Mouse (Mus musculus): ENCODE data around the gene Qk. TPM values are rescaled to one million over a fixed set of nuclear protein-coding genes. Genes with fewer than 3 reads are reported as not detected.

Gene Qk
- polyA plus RNA-seq, 1 experiment, result 115 TPM

DNA sequence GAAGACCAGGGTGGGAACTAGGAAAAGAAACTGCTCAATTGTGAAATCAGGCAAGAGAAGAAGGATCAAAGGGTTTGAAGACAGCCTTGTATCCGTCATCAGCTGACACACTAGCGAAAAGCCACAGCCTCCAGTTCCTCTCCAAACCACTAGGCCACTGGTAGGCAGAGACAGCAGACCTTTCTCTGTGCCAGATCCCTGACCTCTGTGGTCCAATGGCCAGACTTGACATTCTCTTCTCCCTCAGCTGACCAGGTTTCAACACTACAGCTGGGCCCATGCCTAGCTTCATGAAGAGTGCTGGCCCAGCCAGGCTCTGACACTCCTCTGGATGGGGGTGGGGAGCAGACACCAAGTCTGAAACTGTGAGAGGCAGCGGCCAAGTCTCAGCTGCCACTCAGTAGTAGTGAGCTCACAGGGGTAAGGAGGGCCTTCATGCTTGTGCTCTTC, 7.0 kb upstream of the Qk start:
- Histone ChIP-seq H3K27me3 (replicated peaks; ENCODE audit: control insufficient read depth, insufficient read depth, low read length) (no peaks in the 10 kb centered on the region), H3K4me3 (ENCODE audit: insufficient read depth, low read depth, low read length) (no peak overlapping the region), H3K27ac (ENCODE audit: insufficient read depth, low read depth, low read length) (no peak overlapping the region), H3K36me3 (ENCODE audit: control insufficient read depth, insufficient read depth, low read length) (no peaks in the 10 kb centered on the region), H3K4me1 (ENCODE audit: control insufficient read depth, insufficient read depth, low read length) (peaks cover 4% of the 10 kb centered on the region)
- TF ChIP-seq CTCF (conservative IDR thresholded peaks at IDR 0.05; ENCODE audit: insufficient read depth, insufficient read length, low read depth, low read length), result peak; percentile 48; the same call in 1 of the 2 replicates
- no peak for TF ChIP-seq POLR2A (IDR thresholded peaks at IDR 0.05; ENCODE audit: low read depth, low read length)
- peak; percentile 37 for DNase-seq
- 63% methylated on average over 3 of the region's 3 CpGs for WGBS

DNA sequence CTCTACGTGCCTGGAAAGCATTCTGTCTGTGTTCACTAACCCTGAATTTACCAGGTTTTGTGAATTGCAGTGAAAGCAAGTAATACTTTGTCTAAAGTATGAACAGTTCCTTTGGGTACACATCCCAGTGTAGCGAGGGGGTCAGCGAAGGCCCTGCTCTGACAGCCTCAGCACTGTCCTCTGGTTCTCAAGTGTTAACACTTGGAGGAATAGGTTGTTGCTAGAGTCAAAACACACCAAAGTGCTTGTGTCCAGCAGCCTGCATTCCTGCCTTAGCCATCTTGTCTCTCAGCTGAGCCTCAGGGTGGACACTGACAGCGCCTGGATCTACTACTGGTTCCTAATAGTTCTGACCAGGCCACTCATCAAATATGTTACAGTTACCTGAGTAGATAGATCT, 6.3 kb upstream of the Qk start:
- Histone ChIP-seq H3K27ac (ENCODE audit: insufficient read depth, low read depth, low read length) (no peak overlapping the region), H3K4me3 (ENCODE audit: insufficient read depth, low read depth, low read length) (no peak overlapping the region), H3K27me3 (replicated peaks; ENCODE audit: control insufficient read depth, insufficient read depth, low read length) (no peaks in the 10 kb centered on the region), H3K4me1 (ENCODE audit: control insufficient read depth, insufficient read depth, low read length) (peaks cover 4% of the 10 kb centered on the region), H3K36me3 (ENCODE audit: control insufficient read depth, insufficient read depth, low read length) (no peaks in the 10 kb centered on the region)
- no peak for DNase-seq
- 98% methylated on average over 4 of the region's 4 CpGs for WGBS
- TF ChIP-seq POLR2A (IDR thresholded peaks at IDR 0.05; ENCODE audit: low read depth, low read length) (no peak), CTCF (conservative IDR thresholded peaks at IDR 0.05; ENCODE audit: insufficient read depth, insufficient read length, low read depth, low read length) (no peak)

DNA sequence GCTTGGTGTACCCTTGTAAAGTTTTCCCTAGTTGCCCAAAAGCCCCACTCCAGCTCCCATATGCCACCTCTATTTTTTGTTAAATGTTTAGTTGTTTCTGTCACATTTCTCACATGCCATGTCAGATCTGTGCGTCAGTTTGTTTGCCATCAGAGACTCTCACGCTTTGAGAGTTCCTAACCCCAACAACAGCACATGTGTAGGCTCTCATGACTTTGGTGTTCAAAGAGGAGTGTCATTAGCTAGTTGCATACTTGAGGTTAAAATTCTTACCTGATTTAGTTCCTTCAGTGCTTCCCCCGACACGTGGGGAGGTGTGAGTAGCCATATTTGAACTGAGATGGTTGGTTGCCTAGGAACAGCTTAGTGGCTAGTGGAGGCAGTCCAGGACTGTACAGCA, 2.1 kb upstream of the Qk start:
- no peak overlapping the region for H3K4me3 ChIP-seq (ENCODE audit: insufficient read depth, low read depth, low read length)
- WGBS, result 83% methylated on average over 4 of the region's 4 CpGs
- TF ChIP-seq CTCF (conservative IDR thresholded peaks at IDR 0.05; ENCODE audit: insufficient read depth, insufficient read length, low read depth, low read length) (no peak), POLR2A (IDR thresholded peaks at IDR 0.05; ENCODE audit: low read depth, low read length) (no peak)
- H3K36me3 ChIP-seq (ENCODE audit: control insufficient read depth, insufficient read depth, low read length), result no peaks in the 10 kb centered on the region
- H3K4me1 ChIP-seq (ENCODE audit: control insufficient read depth, insufficient read depth, low read length), result peaks cover 4% of the 10 kb centered on the region
- no peak for DNase-seq
- H3K27ac ChIP-seq (ENCODE audit: insufficient read depth, low read depth, low read length), result no peak overlapping the region
- no peaks in the 10 kb centered on the region for H3K27me3 ChIP-seq (replicated peaks; ENCODE audit: control insufficient read depth, insufficient read depth, low read length)

GRCm38 (mm10) chr17:10321092-10321491, 1.4 kb upstream of the Qk start:
- no peaks in the 10 kb centered on the region for H3K27me3 ChIP-seq (replicated peaks; ENCODE audit: control insufficient read depth, insufficient read depth, low read length)
- no peak overlapping the region for H3K4me3 ChIP-seq (ENCODE audit: insufficient read depth, low read depth, low read length)
- no peak for DNase-seq
- 64% methylated on average over 1 of the region's 1 CpGs for WGBS
- no peaks in the 10 kb centered on the region for H3K36me3 ChIP-seq (ENCODE audit: control insufficient read depth, insufficient read depth, low read length)
- TF ChIP-seq CTCF (conservative IDR thresholded peaks at IDR 0.05; ENCODE audit: insufficient read depth, insufficient read length, low read depth, low read length), result no peak
- no peak for TF ChIP-seq POLR2A (IDR thresholded peaks at IDR 0.05; ENCODE audit: low read depth, low read length)
- no peak overlapping the region for H3K27ac ChIP-seq (ENCODE audit: insufficient read depth, low read depth, low read length)
- peaks cover 4% of the 10 kb centered on the region for H3K4me1 ChIP-seq (ENCODE audit: control insufficient read depth, insufficient read depth, low read length)

DNA sequence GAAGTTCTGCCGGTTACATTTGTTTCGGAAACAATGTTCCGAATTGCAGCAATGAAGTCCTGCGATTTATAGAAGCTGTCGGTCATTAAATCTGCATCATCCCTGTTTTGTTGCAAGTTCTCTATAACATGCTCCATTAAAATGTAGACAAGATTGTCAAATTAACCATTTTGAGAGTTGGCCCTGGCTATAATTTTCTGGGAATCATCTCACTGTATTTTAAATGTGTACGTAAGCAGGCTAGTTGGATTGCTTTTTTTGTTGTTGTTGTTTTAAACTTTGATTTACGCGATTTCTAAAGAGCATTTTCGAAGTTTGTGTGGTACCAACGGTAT, 769 bp upstream of the Qk start:
- Histone ChIP-seq H3K27me3 (replicated peaks; ENCODE audit: control insufficient read depth, insufficient read depth, low read length) (no peaks in the 10 kb centered on the region), H3K4me1 (ENCODE audit: control insufficient read depth, insufficient read depth, low read length) (peaks cover 4% of the 10 kb centered on the region), H3K4me3 (ENCODE audit: insufficient read depth, low read depth, low read length) (peak overlapping the region; percentile 92), H3K27ac (ENCODE audit: insufficient read depth, low read depth, low read length) (peak overlapping the region; percentile 95; the same call in 1 of the 2 replicates), H3K36me3 (ENCODE audit: control insufficient read depth, insufficient read depth, low read length) (no peaks in the 10 kb centered on the region)
- WGBS, result 14% methylated on average over 10 of the region's 10 CpGs
- DNase-seq, result no peak
- TF ChIP-seq POLR2A (IDR thresholded peaks at IDR 0.05; ENCODE audit: low read depth, low read length) (no peak), CTCF (conservative IDR thresholded peaks at IDR 0.05; ENCODE audit: insufficient read depth, insufficient read length, low read depth, low read length) (no peak)

- no peaks in the 10 kb centered on the region for H3K27me3 ChIP-seq (replicated peaks; ENCODE audit: control insufficient read depth, insufficient read depth, low read length)
- peak overlapping the region; percentile 92 for H3K4me3 ChIP-seq (ENCODE audit: insufficient read depth, low read depth, low read length)
- H3K27ac ChIP-seq (ENCODE audit: insufficient read depth, low read depth, low read length), result peak overlapping the region; percentile 98
- WGBS, result 13% methylated on average over 46 of the region's 46 CpGs
- no peak for DNase-seq
- TF ChIP-seq POLR2A (IDR thresholded peaks at IDR 0.05; ENCODE audit: low read depth, low read length), result no peak
- no peak for TF ChIP-seq CTCF (conservative IDR thresholded peaks at IDR 0.05; ENCODE audit: insufficient read depth, insufficient read length, low read depth, low read length)
- H3K4me1 ChIP-seq (ENCODE audit: control insufficient read depth, insufficient read depth, low read length), result peaks cover 7% of the 10 kb centered on the region
- H3K36me3 ChIP-seq (ENCODE audit: control insufficient read depth, insufficient read depth, low read length), result no peaks in the 10 kb centered on the region
Measured at GRCm38 (mm10) chr17:10319431-10319684, 296 bp downstream of the Qk start.

GRCm38 (mm10) chr17:10318561-10319430, 858 bp downstream of the Qk start:
- H3K27ac ChIP-seq (ENCODE audit: insufficient read depth, low read depth, low read length), result peak overlapping the region; percentile 100
- H3K27me3 ChIP-seq (replicated peaks; ENCODE audit: control insufficient read depth, insufficient read depth, low read length), result no peaks in the 10 kb centered on the region
- H3K36me3 ChIP-seq (ENCODE audit: control insufficient read depth, insufficient read depth, low read length), result no peaks in the 10 kb centered on the region
- TF ChIP-seq POLR2A (IDR thresholded peaks at IDR 0.05; ENCODE audit: low read depth, low read length) (no peak), CTCF (conservative IDR thresholded peaks at IDR 0.05; ENCODE audit: insufficient read depth, insufficient read length, low read depth, low read length) (no peak)
- WGBS, result 25% methylated on average over 145 of the region's 153 CpGs
- H3K4me1 ChIP-seq (ENCODE audit: control insufficient read depth, insufficient read depth, low read length), result peaks cover 7% of the 10 kb centered on the region
- H3K4me3 ChIP-seq (ENCODE audit: insufficient read depth, low read depth, low read length), result peak overlapping the region; percentile 92
- peak; percentile 85 for DNase-seq

Data from kidney, adult 2 months (tissue).